Mouse (Mus musculus): ENCODE data around the gene Rph3a.

- TF ChIP-seq FLI1 (IDR thresholded peaks at IDR 0.05; ENCODE audit: low read length) (no peak), GATA1 (IDR thresholded peaks at IDR 0.05; ENCODE audit: borderline replicate concordance, low read length) (no peak)
Observed at GRCm38 (mm10) chr5:120933966-120934365, 75.9 kb downstream of the Rph3a start.

Data from megakaryocyte, embryonic 14.5 days (primary cell).